Mouse (Mus musculus) urinary bladder, postnatal 25 days (tissue): ENCODE results near the gene B4galt3.

ENCODE experiments used
- DNase-seq: peaks from one replicate; pipeline ENCODE4 v3.0.0; 2022; ENCODE audit warnings: low spot score

B4galt3 gene

GRCm38 (mm10) chr1:171269848-171270572 lies at the start of gene B4galt3:
Gene B4galt3, plus strand, starts transcription at chr1:171270328.
- DNase-seq, result peak; percentile 99

DNA sequence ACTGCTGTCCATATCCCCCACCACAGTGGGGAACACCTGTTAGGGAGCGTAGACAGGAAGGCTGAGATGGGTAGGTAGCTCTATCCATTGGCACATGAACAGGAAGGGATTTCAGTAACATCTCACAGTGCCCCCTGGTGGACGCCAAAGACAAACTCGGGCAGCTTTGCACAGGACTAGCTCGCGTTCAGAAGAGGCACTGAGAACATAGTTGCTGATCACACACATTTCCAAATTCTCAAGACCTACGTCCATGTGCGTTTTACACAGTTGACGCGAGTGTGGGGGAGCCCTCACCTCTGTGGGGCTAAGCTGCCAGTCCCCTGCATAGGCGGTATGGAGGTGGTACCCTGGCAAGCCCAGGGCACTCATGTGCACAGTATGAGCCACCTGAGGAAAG lies 49.3 kb upstream of the B4galt3 start:
- peak; percentile 87 for DNase-seq

- peak; percentile 30 for DNase-seq
These were observed 48.6 kb upstream of the B4galt3 start for GRCm38 (mm10) chr1:171221281-171222193.

DNA sequence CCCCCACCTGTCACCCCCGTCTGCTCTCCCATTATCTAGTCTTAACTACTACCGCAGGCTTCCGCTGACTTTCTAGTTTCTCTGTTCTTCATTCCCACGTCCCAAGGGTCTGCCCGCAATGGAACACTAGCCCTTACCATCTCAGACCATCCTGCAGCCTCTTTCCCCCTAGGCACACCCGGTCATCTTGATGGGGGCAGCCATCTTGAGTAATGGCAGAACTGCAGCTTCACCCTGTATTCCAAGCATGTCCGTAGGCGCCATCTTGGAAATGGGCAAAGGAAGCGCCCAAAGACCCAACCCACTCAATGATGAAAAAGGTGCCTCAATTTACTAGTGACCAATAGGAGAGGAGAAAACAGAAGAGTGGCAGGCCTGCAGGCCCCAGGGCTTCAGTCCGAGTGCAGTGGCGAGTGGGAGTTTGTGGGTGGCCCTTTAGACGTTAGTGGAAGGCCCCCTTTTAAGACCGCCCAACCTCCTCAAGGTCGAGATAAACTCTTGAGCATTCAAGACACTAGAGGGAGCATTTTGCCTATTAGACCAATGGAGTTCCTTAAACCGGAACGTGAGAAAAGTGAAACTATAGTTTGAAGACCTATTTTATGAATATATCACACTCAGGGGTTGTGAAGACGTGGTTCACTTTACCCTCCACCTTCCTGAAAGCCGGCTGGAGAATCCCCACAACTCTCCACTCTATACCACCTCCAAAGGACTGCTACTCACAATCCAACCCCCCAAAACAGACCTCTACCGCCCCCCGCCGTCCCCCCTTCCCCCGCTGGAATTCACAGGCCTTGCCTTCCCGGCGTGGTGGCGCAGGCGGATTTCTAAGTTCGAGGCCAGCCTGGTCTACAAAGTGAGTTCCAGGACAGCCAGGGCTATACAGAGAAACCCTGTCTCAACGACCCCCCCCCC lies 47.6 kb upstream of the B4galt3 start, which contains the start of gene Tomm40l:
TSS of gene Tomm40l (minus strand) at position 277 of the 918 bp plus-strand sequence.
- DNase-seq, result peak; percentile 68

- DNase-seq, result no peak
These were observed 47.0 kb upstream of the B4galt3 start for GRCm38 (mm10) chr1:171223168-171223567.

GRCm38 (mm10) chr1:171223796-171224195 lies 46.3 kb upstream of the B4galt3 start:
- DNase-seq, result no peak

- DNase-seq, result no peak
These were observed 45.3 kb upstream of the B4galt3 start, which contains the start of gene Apoa2 for GRCm38 (mm10) chr1:171224857-171225256. Gene Apoa2, plus strand, starts transcription at chr1:171225054.

DNA sequence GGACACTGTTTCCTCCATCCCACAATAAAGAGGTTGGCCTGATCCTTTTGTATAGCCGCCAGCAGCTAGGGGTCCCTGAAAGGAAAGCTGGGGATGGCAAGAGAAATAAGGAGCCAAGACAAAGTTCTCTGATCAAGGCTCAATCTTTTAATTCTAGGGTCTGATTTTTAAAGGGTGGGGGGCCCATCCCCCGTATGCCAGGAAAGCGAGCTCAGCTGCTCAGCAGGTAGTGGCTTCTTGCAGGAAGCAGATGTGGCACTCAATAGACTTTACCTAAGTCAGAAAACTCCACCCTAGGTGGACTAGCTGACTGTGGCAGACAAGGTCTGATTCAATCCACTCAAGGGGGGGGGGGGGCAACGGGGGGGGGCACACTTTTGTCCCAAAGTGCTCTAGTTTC lies 43.3 kb upstream of the B4galt3 start:
- DNase-seq, result no peak

GRCm38 (mm10) chr1:171227879-171228278 lies 42.2 kb upstream of the B4galt3 start:
- no peak for DNase-seq

GRCm38 (mm10) chr1:171229750-171230149 lies 40.4 kb upstream of the B4galt3 start:
- DNase-seq, result no peak

GRCm38 (mm10) chr1:171230215-171230614 lies 39.9 kb upstream of the B4galt3 start:
- no peak for DNase-seq

DNA sequence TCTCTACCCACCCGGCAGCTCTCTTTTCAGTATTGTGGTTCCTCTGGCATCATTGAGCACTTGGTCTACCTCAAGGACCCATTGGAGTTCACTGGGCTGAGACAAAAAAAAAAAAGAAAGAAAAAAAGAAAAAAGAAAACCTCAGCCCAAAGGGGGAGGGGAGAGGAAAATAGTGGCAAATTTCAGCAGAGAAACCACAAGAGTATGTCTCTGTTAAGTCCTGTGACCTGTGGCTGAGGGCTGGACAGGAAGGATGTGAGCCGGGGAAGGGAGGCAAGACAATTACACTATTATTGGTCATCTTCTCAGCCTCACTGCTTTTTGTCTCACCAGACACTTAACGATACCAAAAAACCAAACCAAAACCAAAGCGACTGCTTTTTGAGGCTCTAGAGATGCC lies 38.3 kb upstream of the B4galt3 start:
- no peak for DNase-seq

GRCm38 (mm10) chr1:171232348-171232747 lies 37.8 kb upstream of the B4galt3 start:
- no peak for DNase-seq

GRCm38 (mm10) chr1:171232800-171233730 lies 37.1 kb upstream of the B4galt3 start:
- DNase-seq, result no peak

DNA sequence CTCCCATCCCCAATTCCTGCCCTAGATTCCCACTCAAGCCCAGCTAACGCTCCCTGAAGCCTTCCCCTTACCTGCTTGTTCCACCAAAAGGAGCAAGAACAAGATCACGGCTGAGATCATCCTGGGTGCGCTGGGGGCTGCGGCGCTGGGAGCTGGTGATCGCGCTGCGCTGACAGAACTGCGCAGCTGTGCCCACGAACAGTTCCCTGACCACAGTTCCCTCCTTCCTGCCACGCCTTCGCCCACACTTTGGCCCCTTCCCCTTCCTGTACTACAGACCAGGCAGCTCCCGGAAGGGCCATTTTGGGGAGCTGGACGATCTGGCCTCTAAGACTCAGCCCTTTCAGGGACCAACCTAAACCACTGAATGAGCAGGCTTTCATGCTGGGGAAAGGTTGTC lies 36.0 kb upstream of the B4galt3 start, which contains the start of gene Fcer1g:
TSS of gene Fcer1g (minus strand) at position 240 of the 400 bp plus-strand sequence.
- no peak for DNase-seq

- no peak for DNase-seq
These were observed 35.6 kb upstream of the B4galt3 start for GRCm38 (mm10) chr1:171234538-171234937.

GRCm38 (mm10) chr1:171235791-171236190 lies 34.3 kb upstream of the B4galt3 start:
- DNase-seq, result no peak

- DNase-seq, result no peak
These were observed 32.7 kb upstream of the B4galt3 start for GRCm38 (mm10) chr1:171237438-171237837.

DNA sequence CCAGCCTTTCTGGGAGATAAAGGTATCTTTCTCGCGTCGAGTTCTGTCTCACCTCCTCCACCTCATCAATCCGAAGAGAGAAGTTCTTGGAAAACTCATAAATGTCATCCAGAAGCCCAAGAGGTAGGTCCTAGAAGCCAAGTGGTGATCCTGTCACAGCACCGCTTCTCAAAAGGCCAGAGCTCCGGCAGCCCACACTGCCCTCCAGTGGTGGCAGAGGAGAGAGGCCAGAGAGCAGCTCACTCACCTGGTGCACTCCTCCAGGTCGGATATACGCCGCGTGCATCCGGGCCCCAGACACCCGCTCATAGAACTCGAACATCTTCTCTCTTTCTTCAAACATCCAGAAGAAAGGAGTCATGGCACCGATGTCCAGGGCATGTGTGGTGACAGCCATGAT lies 31.7 kb upstream of the B4galt3 start:
- peak; percentile 55 for DNase-seq

DNA sequence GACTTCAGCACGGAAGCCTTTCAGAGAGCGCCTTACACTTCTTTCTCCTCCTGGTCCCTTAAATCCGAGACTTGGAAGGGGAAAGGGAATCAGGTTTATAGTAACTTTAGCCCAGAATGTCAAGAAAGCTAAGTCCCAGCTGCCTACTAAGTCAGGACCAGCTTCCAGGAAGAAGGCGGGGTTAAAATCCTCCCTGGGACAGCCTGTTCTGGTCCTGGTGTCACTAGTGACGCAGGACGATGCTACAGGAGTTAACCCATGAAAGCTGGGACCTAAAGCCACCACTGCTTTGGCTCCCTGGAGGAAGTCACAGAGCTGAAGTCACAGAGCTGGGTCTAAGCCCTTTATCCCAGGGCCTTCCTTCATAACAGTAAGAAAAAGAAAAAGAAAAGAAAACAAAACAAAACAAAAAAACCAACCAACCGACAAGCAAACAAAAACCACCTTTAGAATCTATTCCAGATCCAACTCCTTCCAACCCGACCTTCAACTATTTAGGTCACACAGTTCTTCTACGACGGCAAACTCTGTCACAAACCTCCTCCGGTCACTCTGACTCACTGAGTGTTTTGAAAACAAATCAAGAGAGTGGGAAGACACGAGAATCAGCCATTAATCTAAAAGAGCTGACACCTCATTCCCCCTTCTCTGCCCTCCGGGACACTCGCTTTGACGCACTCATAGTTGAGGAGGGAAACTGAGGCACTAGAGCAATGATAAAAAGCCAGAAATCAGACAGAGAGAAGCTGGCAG lies 30.0 kb upstream of the B4galt3 start:
- no peak for DNase-seq
